Mouse (Mus musculus) naive thymus-derived CD4-positive, alpha-beta T cell, adult 2 months (primary cell): ENCODE results near the gene Cpn2.

Source experiments
- DNase-seq: peaks from one replicate; pipeline ENCODE4 v3.0.0-alpha.2; 2011; ENCODE audit warnings: low read depth

The Cpn2 gene

DNA sequence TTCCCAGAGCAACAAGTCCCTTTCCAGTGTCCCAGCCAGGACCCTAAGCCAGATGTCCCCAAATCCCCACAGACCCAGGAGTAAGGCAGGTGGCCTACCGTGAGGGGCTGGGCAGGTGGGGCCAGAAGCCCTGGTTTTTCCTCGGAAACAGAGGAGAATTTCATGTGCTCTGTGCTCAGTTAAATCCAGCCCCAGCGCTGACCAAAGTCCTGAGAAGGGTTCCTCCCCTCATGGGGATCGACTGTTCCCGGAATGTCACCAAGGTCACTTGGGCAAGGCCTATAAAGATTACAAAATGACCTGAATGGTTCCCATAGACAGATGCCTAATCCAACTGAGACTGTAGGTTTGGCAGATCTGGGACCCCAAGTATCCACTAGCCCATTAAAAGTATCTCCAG lies at the start of gene Cpn2:
TSS of gene Cpn2 (minus strand) at position 141 of the 400 bp plus-strand sequence.
- DNase-seq: no peak

DNA sequence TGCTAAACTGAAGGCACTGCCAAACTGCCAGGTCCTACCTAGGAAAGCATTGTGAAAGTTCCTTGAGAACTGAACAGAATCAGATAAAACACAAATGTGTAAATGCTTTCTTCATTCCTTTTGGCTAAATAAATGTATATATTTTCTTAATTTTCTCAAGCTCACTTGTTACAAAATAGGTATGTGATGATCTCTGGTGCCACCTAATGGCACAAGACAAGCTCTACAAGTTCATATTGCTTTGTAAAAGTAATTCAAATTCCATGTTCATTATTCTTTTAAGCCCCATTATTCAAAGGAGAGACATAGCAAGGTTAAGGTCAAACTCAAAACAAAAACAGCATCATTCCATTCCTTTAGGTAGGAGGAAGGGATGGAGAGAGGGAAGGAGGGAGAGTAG lies 46.9 kb upstream of the Cpn2 start:
- DNase-seq: peak; percentile 53

DNA sequence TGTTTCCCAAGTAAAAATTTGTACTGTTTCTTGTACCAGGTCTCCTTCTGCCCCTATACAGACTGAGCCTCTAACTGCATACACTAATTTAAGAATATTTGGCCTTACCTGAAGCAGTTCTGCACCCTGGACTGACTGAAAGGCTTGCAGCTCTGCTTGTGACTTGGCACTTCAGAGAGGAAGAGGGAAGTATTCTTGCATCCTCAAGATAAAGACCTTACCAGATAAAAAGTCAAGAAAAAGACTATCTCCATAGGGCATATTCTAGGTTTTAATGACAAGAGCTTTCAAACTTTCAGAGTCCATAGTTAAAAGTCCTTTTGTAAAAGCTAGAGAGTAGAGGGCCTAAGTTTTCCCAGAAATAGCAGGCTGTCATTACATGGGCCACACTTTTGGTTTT lies 43.3 kb upstream of the Cpn2 start, which contains the start of gene Gp5:
TSS of gene Gp5 (minus strand) at position 133 of the 400 bp plus-strand sequence.
- DNase-seq: no peak

DNA sequence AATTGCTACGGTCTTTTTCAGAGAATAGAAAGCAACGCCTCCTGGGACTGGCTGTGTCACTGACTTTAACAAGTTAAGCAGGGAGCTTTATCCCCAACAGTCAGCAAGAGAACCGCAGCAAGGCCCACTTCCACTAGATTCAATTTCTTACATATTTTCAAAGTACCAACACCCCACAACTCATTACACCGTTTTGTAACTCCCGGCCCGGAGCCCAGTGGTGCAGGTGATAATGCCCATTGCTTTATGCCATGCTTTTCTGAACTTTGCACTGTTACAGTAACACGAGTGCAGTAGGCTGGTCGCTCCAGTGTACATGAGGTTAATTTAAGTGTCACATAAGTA lies 42.8 kb upstream of the Cpn2 start:
- DNase-seq: no peak

DNA sequence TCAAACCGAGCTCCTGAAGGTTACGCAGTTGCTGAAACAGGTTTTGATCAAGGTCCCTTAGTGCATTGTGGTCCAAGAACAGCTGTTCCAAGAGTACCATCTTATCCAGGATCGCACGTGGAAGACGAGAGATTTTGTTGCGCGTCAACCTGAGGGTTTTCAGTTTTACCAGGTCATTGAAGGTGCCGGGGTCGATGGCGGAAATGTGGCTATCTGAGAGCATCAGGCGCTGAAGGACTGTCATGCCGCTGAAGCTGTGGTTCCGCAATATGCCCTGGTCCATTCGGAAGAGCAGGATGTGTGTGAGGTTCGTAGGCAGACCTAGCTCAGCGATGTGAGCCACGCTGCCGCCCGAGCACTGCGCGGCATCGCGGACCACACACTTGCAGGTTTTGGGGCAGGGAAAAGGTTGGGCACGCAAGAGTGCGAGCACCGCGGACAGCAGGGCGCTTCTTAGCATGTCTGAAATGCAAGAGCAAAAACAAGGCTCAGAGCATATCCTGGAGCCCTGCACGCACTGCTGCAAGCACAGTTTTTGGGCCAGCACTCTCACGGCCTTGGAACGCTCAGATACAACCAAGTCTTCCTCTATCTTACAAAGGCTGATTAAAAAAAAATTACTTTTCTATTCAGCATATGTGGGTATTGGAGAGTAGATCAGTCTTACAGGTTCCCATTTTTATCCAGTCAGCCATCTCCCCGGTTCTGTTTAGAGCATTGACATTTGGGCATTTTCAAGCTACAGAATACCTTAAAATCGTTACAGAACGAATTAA lies 42.3 kb upstream of the Cpn2 start:
- peak; percentile 40 for DNase-seq

DNA sequence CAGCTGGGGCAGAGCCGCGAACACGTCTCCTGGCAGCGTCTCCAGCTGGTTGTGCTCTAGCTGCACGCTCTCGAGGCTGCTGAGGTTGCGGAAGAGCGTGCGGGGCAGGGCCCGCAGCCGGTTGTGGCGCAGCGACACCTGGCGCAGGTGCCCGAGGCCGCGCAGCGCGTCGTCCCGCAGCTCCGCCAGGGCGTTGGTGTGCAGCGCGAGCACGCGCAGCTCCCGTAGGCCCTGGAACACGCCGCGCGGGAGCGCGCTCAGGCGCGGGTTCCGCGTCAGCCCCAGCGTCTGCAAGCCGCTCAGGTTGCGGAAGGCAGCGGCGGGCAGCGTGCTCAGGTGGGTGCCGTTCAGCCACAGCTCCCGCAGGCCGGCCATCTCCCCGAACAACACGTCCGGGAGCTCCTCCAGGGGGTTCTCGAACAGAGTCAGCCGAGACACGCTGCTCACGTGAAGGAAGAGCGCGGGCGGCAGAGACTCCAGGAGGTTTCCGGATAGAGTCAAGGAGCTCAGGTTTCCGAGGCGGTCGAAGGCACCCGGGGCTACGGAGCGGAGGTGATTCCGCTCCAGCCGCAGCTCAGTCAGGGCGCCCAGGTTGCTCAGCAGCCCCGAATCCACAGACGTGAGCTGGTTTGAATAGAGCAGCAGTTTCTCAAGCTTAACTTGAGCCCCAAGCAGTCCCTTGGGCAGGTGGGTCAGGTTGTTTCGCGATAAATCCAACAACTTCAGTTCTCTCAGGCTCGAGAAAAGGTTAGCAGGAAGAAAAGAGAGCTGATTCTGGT lies 41.5 kb upstream of the Cpn2 start:
- peak; percentile 63 for DNase-seq

DNA sequence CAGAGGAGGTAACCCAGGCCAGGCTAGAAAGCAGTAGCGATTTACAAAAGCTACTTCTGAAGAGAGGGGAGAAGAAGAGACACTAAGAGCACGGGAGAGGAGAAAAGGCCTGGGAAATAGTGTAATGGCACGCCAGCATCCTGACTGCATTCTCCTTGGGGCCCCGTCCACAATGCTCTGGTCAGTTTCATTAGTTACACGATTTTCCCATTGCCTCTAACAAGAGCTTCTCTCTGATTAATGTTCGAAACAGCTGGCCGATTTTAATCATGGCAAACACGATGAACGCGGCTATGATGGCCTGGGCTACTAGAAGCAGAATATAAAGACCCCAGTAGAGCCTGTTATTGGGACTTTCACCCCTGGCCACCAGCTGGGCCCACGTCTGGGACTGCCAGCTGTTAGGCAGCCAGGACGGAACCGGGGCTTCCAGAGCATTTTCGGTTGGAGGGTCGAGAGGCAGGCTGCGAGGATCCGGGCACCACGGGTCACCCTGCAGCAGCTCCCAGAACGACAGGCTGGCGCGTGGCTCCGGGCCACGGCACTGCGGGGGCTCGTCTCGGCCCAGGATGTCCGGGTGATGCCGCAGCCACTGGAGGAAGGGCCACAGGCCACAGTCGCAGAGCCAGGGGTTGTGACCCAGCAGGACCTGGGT lies 40.8 kb upstream of the Cpn2 start:
- no peak for DNase-seq

DNA sequence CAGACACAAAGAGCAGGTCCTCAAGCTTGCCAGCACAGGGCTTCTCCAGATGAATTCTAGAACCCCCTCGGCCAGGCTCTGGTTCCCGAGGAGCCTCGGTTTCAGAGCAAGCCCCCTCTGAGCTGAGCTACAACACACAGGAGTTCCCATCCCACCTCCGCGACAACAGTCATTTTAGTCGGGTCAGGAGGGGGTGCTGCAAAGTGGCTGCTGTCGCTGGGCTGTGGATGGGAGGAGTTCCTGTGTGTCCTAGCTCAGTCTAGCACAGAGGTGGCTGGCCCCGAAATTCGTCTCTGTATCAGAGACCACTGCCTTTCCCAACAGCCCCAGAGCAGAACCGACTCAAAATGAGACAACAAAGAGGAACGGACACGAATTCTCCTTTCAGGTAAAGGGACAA lies 40.0 kb upstream of the Cpn2 start:
- no peak for DNase-seq

DNA sequence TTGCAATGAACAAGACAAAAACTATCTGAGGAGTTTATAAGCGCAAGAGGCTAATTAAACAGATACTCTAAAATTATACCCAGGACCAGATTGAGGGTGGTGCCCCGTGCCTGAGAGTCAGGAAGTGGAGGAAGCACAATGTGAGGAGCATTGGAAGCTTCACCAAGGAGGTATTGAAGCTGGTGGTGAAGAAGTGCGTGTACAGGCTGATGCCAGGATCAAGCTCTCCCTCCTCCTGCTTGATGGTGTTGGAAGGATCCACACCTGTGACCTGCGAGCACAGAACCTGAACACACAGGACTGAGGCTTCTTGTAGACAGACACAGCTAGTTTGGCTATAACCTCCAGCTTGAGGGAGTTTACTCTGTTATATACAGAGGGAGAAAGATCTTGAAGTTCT lies 38.8 kb upstream of the Cpn2 start:
- no peak for DNase-seq

DNA sequence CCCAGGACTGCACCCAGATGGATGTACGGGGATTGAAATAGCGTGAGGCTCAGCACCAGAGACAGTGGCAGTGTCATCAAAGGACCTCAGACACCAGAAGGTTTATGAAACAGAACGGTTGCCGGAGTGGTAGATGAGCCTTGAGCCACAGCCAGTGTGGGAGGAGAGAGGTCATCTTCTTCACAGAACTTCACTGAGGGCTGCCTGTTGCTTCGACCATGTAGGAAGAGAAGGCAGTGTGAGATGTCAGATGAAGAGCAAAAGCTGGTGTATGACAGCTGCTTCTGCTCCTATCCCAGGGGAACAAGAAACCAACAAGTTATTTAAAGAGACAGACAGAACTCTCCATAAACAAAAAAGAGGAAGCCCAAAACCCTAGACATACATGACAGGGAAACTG lies 36.9 kb upstream of the Cpn2 start:
- DNase-seq: no peak

DNA sequence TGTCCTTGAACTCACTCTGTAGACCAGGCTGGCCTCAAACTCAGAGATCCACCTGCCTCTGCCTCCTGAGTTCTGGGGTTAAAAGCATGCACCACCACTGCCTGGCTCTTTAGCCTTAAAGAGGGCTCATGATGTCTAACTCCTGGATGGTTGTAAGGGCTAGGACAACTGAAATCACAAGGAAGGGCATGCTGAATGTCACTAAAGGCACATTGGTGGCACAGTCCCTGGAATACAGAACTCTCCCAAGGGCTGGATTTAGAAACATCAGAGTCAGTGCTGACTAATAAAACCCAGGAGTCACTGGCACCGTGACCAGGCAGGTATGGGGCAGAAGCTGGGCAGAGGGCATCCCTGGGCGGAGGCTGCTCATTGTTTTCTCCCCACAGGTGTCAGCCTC lies 36.1 kb upstream of the Cpn2 start:
- DNase-seq: no peak

DNA sequence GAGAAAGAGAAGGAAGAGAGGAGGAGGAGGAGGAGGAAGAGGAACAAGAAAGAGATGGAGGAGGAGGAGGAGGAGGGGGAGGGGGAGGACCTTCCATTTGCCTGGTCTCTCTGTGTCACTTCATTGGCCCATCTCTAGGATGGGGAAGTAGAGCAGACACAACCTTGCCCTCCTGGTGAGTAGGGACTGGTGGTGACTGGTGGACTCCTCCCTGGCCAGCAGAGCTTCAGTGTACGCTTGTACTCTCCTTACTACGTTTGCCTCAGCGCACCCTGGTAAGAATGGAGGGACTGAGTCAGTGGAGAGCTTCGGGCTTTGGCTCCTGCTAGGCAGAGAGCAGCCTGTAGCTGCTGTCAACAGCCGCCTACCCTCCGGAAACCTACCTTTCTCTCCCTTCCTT lies 35.4 kb upstream of the Cpn2 start:
- no peak for DNase-seq

DNA sequence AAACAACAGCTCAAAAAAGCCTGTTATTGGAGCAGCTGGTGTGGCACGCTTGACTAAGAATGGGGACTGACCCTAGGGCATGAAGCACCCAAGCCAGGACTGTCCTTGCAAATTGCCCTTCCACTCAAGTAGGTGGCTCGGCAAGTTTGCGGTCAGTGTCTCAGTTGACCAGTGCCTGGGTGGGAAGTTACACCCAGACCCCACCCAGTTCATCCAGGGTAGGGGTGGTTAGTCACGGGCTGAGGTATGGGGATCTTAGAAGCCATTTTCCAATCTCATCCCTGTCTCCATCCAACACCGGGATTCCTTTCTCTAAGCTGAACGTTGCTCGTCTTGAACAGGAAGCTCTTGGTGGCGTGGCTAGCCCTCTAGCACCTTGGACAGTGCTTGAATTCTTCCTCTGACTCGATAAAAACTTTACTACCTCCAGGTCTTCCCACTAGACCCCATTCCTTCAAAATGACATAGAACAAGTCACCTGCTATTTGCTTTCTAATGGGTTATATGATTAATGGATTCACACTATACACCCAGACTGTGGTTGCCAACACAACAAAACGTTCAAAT lies 32.5 kb upstream of the Cpn2 start:
- DNase-seq: no peak

DNA sequence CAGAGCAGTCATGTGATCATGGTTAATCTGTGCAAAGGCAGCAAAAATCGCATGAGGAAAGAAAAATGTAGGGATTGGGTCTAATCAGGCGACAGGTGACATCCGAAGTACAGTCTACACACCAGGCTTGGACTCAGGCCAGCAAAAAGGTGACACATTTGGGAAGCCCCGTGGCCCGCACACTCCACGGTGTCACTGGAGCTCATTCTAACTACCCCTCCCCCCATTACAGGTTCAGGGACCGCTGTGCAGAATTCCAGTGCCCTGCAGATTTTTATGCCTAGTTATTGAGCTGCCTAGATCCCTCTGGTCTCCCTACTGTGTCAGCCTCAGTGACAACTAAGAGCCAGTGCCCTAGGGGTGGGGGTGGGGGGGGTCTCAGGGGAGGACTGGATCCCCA lies 30.2 kb upstream of the Cpn2 start:
- no peak for DNase-seq

DNA sequence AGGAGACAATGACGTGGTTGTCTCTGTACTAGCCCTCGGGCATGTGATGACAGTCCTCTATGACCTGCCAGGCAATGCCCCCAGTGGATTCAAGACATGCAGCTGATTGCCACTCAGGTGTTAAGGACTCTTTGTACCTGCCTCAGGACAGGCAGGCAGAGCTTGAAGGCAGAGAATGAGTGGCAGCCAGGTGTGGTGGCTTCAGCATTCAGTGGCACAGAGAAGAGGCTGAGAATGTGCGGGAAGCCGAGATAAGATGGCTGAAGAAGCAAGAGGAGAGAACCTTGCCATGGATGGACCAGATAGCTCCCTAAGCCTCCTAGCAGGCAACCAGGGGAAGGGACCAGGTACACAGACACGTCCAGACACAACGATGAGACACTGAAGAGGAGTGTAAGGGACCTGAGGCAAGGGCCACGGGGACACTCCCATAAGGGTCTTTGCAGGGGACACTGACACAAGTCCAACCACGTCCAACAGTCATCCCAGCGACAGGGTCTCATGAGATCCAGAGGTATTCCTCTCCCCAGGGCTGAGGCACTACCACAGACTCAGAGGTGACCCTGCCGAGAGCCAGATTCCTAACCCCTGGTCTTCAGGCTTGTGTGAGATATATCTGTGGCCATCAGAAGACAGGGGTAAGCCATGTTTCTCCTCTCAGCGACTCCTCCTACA lies 29.4 kb upstream of the Cpn2 start:
- no peak for DNase-seq

DNA sequence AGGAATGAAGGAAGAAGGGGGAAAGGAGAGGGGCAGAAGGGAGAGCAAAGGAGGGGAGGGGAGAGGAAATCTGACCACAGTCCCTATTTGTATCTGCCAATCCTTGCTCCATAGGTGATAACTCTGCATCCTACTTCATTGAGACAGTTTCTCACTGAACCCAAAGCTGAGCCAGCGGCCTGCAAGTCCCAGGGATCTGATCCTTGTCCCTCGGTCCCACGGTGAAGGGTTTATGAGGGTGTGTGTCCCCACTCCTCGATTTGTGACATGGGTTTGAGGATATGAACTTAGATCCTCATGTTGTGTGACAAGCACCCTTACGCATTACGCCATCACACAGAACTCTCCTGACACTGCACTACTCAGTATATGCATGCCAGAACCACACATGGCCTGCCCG lies 27.8 kb upstream of the Cpn2 start:
- DNase-seq: no peak

DNA sequence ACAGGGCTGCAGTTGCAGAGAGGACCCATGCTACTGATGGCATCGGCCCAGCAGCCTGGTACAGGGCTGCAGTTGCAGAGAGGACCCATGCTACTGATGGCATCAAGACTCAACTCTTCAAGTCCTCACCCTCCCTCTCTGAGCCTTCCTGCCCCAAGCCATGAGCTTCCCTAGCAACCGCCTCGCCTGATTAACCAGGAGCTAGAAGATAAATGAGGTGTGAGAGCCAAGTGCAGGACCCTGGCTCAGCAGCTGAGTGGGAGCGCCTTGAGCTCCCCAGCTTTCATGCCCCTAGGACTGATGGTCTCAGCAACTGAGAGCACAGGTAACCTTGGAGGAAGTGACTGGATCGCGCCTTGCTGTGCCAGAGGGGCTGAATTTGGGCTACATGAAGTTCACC lies 23.1 kb upstream of the Cpn2 start:
- no peak for DNase-seq

DNA sequence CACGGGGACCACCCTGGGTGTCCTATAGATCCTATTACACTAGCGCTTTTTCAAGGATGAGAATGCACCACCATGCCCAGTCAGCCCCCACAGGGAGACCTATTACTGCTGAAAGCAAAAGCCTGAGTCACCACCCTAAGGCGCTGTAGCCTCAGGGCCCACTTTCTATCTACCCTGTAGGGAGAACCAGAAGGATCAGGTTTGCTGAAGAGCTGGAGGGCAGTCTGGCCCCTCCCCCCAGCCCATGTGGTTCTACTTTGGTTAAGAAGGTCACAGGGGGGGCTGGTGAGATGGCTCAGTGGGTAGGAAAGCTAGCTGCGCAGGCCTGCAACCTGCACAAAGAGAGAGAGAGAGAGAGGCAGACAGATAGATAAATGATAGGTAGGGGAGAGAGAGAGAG lies 18.4 kb upstream of the Cpn2 start:
- DNase-seq: no peak

DNA sequence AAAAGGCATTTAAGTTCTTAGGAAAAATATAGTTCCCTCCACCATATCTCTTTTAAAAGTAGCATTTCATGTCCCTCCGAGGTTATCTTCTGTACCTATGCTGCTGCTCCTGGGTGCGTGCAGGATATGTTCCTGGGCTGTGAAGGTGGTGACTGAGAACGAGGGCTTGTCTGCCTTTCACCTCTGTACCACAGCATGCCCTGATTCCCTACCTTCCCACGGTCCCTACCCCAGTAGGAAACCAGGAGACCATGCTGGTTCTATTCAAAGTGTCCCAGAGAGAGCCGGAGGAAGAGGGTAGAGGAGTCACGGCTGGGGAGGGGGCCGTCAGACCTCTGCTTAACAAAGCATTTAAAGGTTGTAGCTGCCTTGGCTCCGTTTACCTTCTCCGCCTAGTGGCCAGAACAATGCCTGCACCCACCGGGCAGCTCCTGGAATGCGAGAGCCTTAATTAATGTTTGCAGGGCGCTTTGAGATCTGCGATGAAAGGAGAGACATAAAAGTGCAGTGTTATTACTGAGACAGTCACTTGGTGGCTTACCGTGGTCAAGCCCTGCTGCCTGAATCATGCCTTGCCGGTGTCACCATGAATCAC lies 16.5 kb upstream of the Cpn2 start:
- DNase-seq: peak; percentile 55

DNA sequence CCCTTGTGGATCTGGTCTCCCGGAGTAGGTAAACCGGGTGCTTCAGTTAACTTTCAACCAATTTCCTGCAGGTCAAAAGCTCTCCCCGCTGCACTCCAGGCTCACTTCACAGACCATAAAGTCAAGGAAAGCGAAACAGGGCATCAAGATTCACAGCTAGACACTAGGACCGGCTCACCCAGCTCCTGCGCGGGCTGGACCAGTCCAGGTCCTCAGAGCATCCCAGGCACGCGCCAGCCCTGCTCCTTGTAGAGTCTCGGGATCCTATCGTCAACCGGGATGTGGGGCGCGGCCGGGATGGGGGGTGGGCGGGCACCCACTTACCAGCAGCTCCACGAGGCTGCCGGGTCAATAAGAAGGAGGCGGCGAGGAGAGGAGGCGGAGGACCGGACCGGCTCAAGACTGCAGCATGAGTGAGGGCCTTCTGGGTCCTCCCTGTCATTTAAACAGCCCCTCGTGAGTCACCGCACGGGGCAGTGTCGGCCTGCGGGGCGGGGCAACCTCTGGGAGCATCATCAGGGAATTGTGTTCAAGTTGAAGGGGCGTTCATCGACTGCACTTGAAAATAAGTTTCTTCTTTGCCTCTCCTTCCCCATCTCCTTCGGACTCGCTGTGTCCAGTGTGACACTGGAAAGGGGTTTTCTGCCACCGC lies 15.7 kb upstream of the Cpn2 start, which contains the start of gene Lrrc15:
TSS of gene Lrrc15 (minus strand) at position 413 of the 652 bp plus-strand sequence.
- DNase-seq: no peak

DNA sequence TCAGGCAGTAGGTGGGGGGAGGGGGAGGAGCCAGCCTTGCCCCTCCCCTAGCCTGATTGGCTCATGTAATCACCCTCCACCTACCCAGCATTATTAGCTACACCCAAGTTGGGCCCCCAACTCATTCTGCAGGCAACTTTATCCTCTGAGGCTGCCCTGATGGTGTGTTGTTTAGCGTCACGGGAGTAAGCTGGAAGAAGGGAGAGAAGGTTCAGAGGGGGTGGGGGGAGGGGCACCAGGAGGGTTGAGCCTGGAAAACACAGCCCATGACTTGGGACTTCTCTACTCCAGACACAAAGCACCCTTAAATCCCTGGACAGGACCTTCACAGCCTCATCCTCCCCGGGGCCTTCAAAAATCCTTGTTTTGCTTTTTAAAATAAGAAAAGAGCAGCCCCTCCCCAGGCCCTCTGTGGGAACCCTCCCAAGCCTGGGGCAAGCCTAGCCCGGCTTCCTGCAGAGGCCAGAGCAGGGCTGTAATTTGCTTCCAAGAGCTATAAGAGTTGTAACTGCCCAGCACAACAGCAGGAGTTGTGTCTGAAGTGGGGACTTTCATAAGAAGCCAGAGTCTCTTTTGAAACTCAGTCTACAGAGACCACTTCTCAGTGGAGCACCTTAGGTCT lies 13.5 kb upstream of the Cpn2 start:
- DNase-seq: no peak
